Mouse (Mus musculus) neural tube, embryonic 15.5 days (tissue): Measurements from ENCODE around the gene Hoxb9. TPM values are rescaled to one million over a fixed set of nuclear protein-coding genes. Genes with fewer than 3 reads are reported as not detected.

Experiments used
- ATAC-seq: fragments of 200-750 bp; cut with Nextera tagmentation; 2 replicates; pipeline ENCODE4 v1.8.0; 2017; ENCODE audit warnings: mild to moderate bottlenecking, moderate TSS enrichment, moderate library complexity; ENCODE audit not compliant: low FRiP score
- H3K27ac ChIP-seq: fragments of 300-500 bp; sonication (generic); replicated peaks from 2 replicates; pipeline ENCODE4 v1.5.1; 2015; ENCODE audit warnings: mild to moderate bottlenecking, inconsistent platforms
- H3K27me3 ChIP-seq: fragments of 300-500 bp; sonication (generic); replicated peaks from 2 replicates; pipeline ENCODE4 v1.6.1; 2015; ENCODE audit warnings: inconsistent platforms
- H3K36me3 ChIP-seq: fragments of 300-500 bp; sonication (generic); 2 replicates; pipeline ENCODE4 v1.6.1; 2015; ENCODE audit warnings: inconsistent platforms
- H3K4me1 ChIP-seq: fragments of 300-500 bp; sonication (generic); 2 replicates; pipeline ENCODE4 v1.6.1; 2015; ENCODE audit warnings: inconsistent platforms
- H3K4me2 ChIP-seq: fragments of 300-500 bp; sonication (generic); 2 replicates; pipeline ENCODE4 v1.6.1; 2015; ENCODE audit warnings: inconsistent platforms, mild to moderate bottlenecking, moderate library complexity
- H3K4me3 ChIP-seq: fragments of 300-500 bp; sonication (generic); replicated peaks from 2 replicates; pipeline ENCODE4 v1.5.1; 2015; ENCODE audit warnings: mild to moderate bottlenecking, inconsistent platforms
- H3K9ac ChIP-seq: fragments of 300-500 bp; sonication (generic); replicated peaks from 2 replicates; pipeline ENCODE4 v1.6.1; 2015; ENCODE audit warnings: mild to moderate bottlenecking, inconsistent platforms
- H3K9me3 ChIP-seq: fragments of 300-500 bp; sonication (generic); replicated peaks from 2 replicates; pipeline ENCODE4 v1.6.1; 2016; ENCODE audit warnings: inconsistent platforms
- WGBS: fragments of 180-500 bp; shearing (Covaris S2); methylation state at CpG from one replicate; pipeline ENCODE4 v1.1.7; 2015; ENCODE audit warnings: mixed read lengths; 5-methylcytosine and 5-hydroxymethylcytosine counted together
- polyA plus RNA-seq: library from polyadenylated mRNA; unstranded; fragments of >200 nt; fragmentation: Nextera tagmentation; extraction: Ambion mirVana; gene quantifications from 2 replicates; pipeline ENCODE4 v1.2.1, GENCODE M21; 2015

Gene Hoxb9
- polyA plus RNA-seq, 1 experiment from 2014 or later: 57.5 TPM

- Histone ChIP-seq H3K9me3 (no peaks in the 10 kb centered on the region), H3K4me1 (peaks cover 56% of the 10 kb centered on the region), H3K27me3 (no peaks in the 10 kb centered on the region), H3K4me2 (peak overlapping the region; percentile 87), H3K27ac (peak overlapping the region; percentile 99), H3K9ac (peak overlapping the region; percentile 83), H3K36me3 (no peaks in the 10 kb centered on the region), H3K4me3 (peak overlapping the region; percentile 60)
- ATAC-seq: no peak
- WGBS: 17% methylated on average over 8 of the region's 8 CpGs
Measured at GRCm38 (mm10) chr11:96280399-96281378, 9.4 kb downstream of the Hoxb9 start.

DNA sequence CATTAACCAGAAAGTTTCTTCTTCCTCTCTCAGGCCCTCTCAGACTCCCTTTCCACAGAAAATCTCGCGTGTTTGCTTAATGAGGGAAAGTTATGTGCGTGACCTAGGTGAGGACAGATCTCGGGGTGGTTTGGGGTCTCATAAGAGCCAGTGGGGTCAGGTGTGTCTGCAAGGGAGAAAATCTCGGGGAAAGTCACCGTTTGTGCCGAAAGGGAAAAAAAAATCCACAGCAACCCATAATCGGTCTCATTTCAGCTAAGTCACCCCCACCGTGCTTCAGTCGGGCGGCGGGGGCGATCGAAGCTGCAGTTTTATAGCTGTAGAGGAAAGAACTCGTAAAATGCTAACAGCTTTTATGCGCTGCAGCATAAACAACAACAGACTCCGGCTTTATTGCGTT lies 10.1 kb downstream of the Hoxb9 start:
- peaks cover 49% of the 10 kb centered on the region for H3K4me1 ChIP-seq

GRCm38 (mm10) chr11:96281855-96282570 lies 10.8 kb downstream of the Hoxb9 start, which contains the start of gene Hoxb8:
TSS of gene Hoxb8 (plus strand) at chr11:96281905.
- peak; percentile 54 for ATAC-seq
- Histone ChIP-seq H3K36me3 (no peaks in the 10 kb centered on the region), H3K9me3 (no peaks in the 10 kb centered on the region), H3K27ac (peak within 1 kb of the TSS; percentile 99), H3K9ac (peak within 1 kb of the TSS; percentile 83), H3K4me2 (peak within 1 kb of the TSS; percentile 87), H3K27me3 (no peaks in the 10 kb centered on the region), H3K4me3 (peak within 1 kb of the TSS; percentile 60), H3K4me1 (peaks cover 43% of the 10 kb centered on the region)
- WGBS: under 1% methylated on average over 27 of the region's 27 CpGs

More for the DNA sequence above, 10.1 kb downstream of the Hoxb9 start:
- ATAC-seq: no peak
- peak overlapping the region; percentile 83 for H3K9ac ChIP-seq
- H3K27me3 ChIP-seq: no peaks in the 10 kb centered on the region
- peak overlapping the region; percentile 60 for H3K4me3 ChIP-seq
- no peaks in the 10 kb centered on the region for H3K36me3 ChIP-seq
- peak overlapping the region; percentile 87 for H3K4me2 ChIP-seq
- H3K9me3 ChIP-seq: no peaks in the 10 kb centered on the region
- 4% methylated on average over 18 of the region's 18 CpGs for WGBS
- peak overlapping the region; percentile 99 for H3K27ac ChIP-seq

DNA sequence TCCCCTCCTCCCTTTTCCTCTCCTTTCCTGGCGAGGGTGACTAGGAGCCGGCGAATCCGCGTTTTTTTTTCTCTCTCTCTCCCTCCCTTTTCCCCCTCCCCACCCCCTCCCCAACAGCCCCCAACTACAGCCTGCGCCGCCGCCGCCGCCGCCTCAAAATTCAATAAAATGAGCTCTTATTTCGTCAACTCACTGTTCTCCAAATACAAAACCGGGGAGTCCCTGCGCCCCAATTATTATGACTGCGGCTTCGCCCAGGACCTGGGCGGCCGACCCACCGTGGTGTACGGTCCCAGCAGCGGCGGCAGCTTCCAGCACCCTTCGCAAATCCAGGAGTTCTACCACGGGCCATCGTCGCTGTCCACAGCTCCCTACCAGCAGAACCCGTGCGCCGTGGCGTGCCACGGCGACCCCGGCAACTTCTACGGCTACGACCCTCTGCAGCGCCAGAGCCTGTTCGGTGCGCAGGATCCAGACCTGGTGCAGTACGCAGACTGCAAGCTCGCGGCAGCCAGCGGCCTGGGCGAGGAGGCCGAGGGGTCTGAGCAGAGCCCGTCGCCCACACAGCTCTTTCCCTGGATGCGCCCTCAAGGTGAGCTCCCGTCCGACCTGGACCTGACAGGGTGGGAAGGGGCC lies 11.7 kb downstream of the Hoxb9 start:
- Histone ChIP-seq H3K27me3 (no peaks in the 10 kb centered on the region), H3K4me2 (peak overlapping the region; percentile 87), H3K27ac (peak overlapping the region; percentile 99), H3K9me3 (no peaks in the 10 kb centered on the region), H3K9ac (peak overlapping the region; percentile 83), H3K4me1 (peaks cover 39% of the 10 kb centered on the region), H3K4me3 (peak overlapping the region; percentile 60), H3K36me3 (no peaks in the 10 kb centered on the region)
- WGBS: under 1% methylated on average over 49 of the region's 49 CpGs
- ATAC-seq: no peak

- no peak for ATAC-seq
- no peaks in the 10 kb centered on the region for H3K27me3 ChIP-seq
Measured at GRCm38 (mm10) chr11:96284041-96284749, 12.9 kb downstream of the Hoxb9 start.

DNA sequence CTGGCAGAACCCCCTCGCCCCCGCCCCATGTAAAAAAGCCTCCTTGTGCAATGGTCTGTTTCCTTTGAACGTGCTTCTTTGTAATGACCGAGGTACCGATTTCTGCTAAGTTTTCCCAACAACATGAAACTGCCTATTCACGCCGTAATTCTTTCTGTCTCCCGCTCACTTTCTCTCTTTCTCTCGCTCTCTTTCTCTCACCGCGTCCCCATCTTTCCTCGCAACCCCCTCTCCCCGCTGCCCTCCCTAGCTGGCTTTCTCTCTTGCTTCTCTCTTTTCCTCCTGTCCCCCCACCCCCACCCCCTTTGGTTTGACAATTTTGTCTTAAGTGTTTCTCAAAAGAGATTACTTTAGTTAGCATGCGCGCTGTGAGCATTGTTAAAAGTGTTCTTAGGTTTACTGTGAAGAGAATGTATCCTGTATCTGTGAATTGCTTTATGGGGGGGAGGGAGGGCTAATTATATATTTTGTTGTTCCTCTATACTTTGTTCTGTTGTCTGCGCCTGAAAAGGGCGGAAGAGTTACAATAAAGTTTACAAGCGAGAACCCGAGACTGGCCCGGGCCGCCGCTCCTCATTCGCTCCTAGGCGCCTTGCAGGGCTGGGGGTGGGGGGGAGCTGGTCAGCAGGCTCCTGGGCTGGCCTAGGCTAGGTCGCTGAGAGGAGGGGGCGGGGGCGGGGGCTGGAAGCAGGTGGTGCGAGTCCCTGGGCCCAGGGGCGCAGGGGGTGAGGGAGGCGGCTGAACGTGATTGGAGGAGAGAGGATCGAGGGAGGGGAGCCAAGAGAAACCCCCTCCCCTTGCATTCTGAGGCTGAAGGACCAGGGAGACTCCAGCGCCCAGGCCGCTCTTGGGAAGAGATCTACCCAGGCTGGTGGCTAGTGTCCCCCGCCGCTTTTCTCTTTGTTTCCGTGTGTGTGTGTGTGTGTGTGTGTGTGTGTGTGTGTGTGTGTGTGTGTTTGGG lies 13.8 kb downstream of the Hoxb9 start:
- WGBS: 2% methylated on average over 32 of the region's 37 CpGs
- H3K4me2 ChIP-seq: peak overlapping the region; percentile 87
- H3K27ac ChIP-seq: peak overlapping the region; percentile 99
- H3K4me3 ChIP-seq: peak overlapping the region; percentile 60
- H3K4me1 ChIP-seq: peaks cover 29% of the 10 kb centered on the region
- peak; percentile 82 for ATAC-seq
- peak overlapping the region; percentile 83 for H3K9ac ChIP-seq
- H3K36me3 ChIP-seq: no peaks in the 10 kb centered on the region
- H3K27me3 ChIP-seq: no peaks in the 10 kb centered on the region
- no peaks in the 10 kb centered on the region for H3K9me3 ChIP-seq

More at GRCm38 (mm10) chr11:96284041-96284749, 12.9 kb downstream of the Hoxb9 start:
- H3K4me2 ChIP-seq: peak overlapping the region; percentile 87
- H3K36me3 ChIP-seq: no peaks in the 10 kb centered on the region
- WGBS: under 1% methylated on average over 49 of the region's 49 CpGs
- peak overlapping the region; percentile 60 for H3K4me3 ChIP-seq
- peaks cover 38% of the 10 kb centered on the region for H3K4me1 ChIP-seq
- no peaks in the 10 kb centered on the region for H3K9me3 ChIP-seq
- peak overlapping the region; percentile 83 for H3K9ac ChIP-seq
- H3K27ac ChIP-seq: peak overlapping the region; percentile 99

- no peaks in the 10 kb centered on the region for H3K9me3 ChIP-seq
- peak within 1 kb of the TSS; percentile 83 for H3K9ac ChIP-seq
- H3K27ac ChIP-seq: peak within 1 kb of the TSS; percentile 99
- under 1% methylated on average over 43 of the region's 43 CpGs for WGBS
- H3K4me1 ChIP-seq: peaks cover 29% of the 10 kb centered on the region
- ATAC-seq: peak; percentile 28; the same call in 1 of the 2 replicates
- no peaks in the 10 kb centered on the region for H3K27me3 ChIP-seq
- no peaks in the 10 kb centered on the region for H3K36me3 ChIP-seq
- H3K4me3 ChIP-seq: peak within 1 kb of the TSS; percentile 60
- peak within 1 kb of the TSS; percentile 87 for H3K4me2 ChIP-seq
Measured at GRCm38 (mm10) chr11:96285771-96286738, 14.8 kb downstream of the Hoxb9 start, which contains the start of gene Hoxb7. TSS of gene Hoxb7 (plus strand) at chr11:96286623.

- Histone ChIP-seq H3K36me3 (no peaks in the 10 kb centered on the region), H3K27me3 (no peaks in the 10 kb centered on the region), H3K4me2 (peak overlapping the region; percentile 87), H3K4me3 (peak overlapping the region; percentile 60), H3K9ac (peak overlapping the region; percentile 83), H3K4me1 (peaks cover 28% of the 10 kb centered on the region), H3K27ac (peak overlapping the region; percentile 99), H3K9me3 (no peaks in the 10 kb centered on the region)
- under 1% methylated on average over 55 of the region's 55 CpGs for WGBS
- no peak for ATAC-seq
Measured at GRCm38 (mm10) chr11:96286739-96287385, 15.6 kb downstream of the Hoxb9 start.

DNA sequence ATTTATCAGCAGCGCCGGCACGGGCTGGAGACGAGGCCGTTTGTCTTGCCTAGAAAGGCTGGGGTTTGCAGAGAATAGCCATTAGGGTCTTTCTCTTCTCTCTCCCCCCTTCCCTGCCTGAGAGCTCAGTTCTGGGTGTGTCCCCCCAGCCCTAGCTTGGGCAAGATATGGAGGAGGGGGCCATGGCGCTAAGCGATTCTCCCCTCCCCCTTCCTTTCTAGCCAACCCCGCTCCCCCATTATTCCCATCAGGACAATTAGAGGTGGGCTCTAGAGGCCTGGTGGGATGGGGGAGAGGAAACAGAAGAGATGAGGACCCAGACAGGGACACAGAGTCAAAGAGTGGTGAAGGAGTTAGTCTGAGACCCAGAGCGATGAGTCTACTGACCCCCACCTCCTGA lies 16.2 kb downstream of the Hoxb9 start:
- Histone ChIP-seq H3K9ac (peak overlapping the region; percentile 83), H3K4me3 (peak overlapping the region; percentile 60), H3K4me2 (peak overlapping the region; percentile 87), H3K27ac (peak overlapping the region; percentile 99), H3K4me1 (peaks cover 28% of the 10 kb centered on the region), H3K9me3 (no peaks in the 10 kb centered on the region), H3K36me3 (no peaks in the 10 kb centered on the region), H3K27me3 (no peaks in the 10 kb centered on the region)
- peak; percentile 29; the same call in 1 of the 2 replicates for ATAC-seq
- 4% methylated on average over 9 of the region's 9 CpGs for WGBS
